Mouse (Mus musculus): Measurements from ENCODE around the gene Cadm2. TPM values are rescaled to one million over a fixed set of nuclear protein-coding genes. Genes with fewer than 3 reads are reported as not detected.

Gene Cadm2
- 100 to 1,000 TPM; 224 to 229 TPM for total RNA-seq (2021)

- peak; percentile 93 to 94 for DNase-seq
These were observed at the start of gene Cadm2 for GRCm38 (mm10) chr16:67620826-67621505. TSS of gene Cadm2 (minus strand) at chr16:67620908.

DNA sequence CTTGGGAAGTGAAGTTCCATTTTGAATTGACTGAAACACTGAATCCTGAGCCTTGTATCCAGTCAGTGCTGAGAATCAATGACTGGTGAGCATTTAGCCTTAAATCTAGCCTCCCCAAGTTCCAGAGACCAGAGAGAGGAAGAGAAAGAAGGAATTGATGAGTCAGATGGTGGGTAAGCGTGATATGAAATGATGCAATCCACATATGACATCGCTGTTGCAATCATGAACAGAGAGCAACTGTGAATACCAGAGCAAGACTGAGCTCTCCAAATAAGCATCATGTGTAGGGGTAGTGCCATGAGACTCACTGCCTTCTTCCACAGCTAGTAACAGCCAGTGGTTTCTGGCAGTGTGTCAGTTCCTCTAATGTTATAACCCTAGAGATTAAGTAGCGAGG is 26.2 kb upstream of the Cadm2 start:
- DNase-seq = no peak

GRCm38 (mm10) chr16:67643651-67644050 is 22.9 kb upstream of the Cadm2 start:
- peak; percentile 8 to 24 for DNase-seq

DNA sequence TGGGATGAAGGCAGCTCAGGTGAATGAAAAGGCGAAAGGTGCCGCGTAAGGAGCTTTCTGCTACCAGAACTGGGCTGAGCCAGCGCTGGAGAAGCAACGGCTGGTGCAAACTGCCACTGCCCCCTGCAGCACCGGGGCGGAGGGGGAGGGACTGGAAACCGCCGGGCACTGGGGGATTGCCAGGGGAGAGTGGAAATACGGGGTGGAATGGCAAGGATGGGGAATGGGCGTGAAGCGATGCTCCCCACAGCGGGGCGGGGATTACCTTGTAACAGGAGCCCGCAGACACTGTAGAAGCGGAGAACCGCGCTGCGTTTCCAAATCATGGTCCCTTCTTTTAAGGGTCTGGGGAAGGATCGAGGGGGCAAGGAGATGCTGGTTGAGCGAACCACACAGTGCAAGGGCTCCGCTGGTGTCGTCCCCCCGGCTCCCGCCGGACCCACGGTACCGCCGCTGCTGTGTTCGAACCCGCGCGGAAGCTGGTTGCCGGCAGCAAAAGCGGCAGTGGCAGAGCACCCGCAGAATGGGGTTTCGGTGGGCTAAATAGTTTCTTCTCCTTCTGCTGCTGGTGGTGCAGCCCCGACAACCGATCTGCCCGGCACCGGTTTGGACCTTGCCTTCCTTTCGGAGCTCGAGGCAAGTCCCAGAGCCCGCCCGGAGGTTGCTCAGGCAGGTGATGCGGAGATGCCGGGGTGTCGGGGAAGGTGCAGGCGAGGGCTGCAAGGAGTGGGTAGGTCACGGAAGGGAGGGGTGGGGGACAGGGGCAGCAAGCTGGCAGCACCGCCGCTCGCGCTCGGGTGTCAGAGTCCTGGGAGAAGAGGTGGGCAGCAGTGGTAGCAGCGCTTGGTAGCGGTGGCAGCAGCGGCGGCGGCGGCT is 564 bp downstream of the Cadm2 start:
- DNase-seq = peak; percentile 85 to 86

GRCm38 (mm10) chr16:67619416-67619815 is 1.3 kb downstream of the Cadm2 start:
- no peak for DNase-seq

DNA sequence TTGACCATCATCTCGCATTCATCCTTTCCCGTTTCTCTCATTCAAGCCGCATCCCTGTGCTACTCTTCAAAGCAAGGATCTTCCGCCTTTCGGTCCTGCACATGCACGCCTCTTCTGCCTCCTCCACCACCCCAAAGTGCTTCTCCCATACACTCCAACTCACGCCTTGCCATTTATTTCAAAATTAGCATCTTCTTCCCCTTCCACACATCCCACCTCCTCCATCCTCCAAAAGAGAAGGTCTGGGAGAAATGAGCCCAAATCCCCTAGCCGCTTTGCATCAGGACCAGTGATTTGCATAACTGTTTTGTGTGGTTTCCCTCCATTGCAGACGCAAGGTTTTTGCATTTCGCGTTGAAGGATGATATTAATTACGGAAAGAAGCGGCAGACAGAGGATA is 1.9 kb downstream of the Cadm2 start:
- DNase-seq = peak; percentile 31 to 42

DNA sequence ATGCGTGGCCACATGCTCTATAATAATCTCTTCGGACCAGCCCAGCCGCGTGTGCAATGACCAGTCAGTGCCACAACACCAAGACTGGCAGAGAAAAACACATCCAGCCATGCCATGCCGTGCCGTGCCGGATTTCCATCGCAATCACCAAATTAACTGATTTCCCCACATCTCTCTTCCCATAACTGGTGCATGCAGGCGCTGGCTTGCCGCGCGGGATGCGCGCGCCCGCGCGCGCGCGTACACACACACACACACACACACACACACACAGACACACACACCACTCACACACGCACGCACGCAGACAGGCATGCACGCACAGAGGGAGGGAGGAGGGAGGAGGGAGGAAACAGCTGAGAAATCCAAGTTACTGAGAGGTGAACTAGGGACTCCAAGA is 2.9 kb downstream of the Cadm2 start:
- DNase-seq = peak; percentile 67 to 71

DNA sequence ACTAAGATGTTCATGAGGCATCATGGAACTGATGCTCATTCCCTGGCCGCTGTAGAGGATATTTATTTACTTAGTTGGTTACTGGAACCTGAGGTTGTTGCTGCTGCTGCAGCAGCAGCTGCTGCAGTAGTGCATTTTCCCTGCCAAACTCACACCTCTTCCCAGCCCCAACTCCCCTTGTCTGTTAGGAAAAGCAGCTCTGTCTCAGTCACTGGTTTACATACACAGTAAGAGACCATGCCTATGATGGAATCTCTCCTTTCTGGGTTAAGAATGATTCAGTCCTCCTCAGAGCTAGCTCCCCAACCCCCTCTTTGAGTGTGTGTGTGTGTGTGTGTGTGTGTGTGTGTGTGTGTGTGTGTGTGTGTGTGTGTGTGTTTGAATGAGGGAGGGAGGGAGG is 3.5 kb downstream of the Cadm2 start:
- DNase-seq = no peak

DNA sequence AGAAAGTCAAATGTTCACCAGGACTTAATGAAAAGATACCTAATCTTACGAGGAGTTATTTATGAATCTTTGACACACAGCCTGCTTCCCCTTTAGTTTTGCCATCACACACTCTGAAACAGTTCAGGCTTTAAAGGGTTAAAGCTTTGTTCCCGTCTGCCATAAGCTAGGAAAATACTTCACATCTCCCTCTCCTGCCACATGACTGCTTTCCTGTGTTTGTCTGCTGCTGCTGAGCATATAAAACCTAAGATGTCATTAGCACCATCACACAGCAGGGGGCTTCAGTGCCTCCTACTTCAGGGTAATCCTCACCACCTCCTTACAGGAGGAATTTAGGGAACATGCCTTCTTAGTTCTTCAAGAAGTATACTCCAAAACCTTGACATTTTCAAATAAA is 6.8 kb downstream of the Cadm2 start:
- DNase-seq = no peak

- DNase-seq = no peak
These were observed 9.6 kb downstream of the Cadm2 start for GRCm38 (mm10) chr16:67610904-67611681.

- no peak for DNase-seq
These were observed 11.6 kb downstream of the Cadm2 start for GRCm38 (mm10) chr16:67609116-67609515.

DNA sequence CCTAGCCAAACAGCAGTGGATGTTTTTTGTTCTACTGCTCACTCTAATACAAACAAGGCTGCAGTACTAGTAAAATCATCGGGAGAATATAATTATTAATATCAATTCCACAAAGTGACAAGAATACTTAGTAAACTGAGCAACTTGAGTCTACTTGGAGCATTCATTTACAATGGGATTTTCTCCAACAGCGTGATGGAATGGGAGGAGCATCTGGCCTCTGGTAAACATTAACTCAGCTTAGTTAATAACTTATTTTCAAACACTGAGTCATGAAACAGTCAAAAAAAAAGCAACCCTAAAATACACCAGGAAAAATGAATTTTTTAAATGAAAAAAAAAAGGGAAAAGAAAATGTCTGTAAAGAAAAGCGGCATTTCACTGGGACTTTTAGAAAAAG is 12.2 kb downstream of the Cadm2 start:
- DNase-seq = no peak

GRCm38 (mm10) chr16:67605661-67606060 is 15.0 kb downstream of the Cadm2 start:
- DNase-seq = no peak

DNA sequence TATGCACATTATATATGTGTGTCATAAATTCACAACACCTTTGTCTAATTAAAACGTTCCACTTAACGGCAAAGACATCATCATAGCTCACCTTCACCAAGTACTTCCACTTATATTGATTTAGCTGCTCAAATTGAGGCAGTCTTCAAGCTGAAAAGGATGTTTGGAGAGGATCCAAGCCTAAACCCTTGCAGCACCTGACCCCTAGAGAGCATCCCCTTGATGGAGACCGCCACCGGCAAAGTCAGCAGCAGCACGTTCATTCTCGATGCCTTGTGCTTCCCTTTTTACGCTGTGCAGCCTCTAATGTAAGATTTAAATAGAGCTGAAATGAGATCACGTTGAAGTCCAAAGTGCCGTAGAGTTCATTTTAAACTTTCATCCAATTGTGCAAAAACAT is 20.7 kb downstream of the Cadm2 start:
- DNase-seq = no peak

GRCm38 (mm10) chr16:67598841-67599240 is 21.9 kb downstream of the Cadm2 start:
- DNase-seq = no peak

DNA sequence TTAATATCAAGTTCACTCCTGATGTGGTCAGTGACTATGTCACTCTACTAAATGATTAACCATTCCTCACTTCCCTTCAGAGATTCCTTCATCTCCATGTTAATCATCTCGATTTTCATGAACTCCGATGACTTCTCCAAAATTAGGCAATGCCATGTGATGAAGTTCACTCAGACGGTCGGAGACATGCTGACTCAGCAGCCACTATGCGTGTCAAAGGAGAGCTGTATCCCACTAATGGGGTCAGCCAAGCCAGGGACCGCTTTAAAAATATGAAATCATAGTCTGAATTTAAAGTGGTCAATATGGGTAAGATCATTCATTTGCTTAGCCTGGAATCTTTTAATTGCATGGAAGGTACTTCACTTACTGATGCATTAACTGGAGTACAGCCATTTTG is 29.7 kb downstream of the Cadm2 start:
- DNase-seq = no peak

DNA sequence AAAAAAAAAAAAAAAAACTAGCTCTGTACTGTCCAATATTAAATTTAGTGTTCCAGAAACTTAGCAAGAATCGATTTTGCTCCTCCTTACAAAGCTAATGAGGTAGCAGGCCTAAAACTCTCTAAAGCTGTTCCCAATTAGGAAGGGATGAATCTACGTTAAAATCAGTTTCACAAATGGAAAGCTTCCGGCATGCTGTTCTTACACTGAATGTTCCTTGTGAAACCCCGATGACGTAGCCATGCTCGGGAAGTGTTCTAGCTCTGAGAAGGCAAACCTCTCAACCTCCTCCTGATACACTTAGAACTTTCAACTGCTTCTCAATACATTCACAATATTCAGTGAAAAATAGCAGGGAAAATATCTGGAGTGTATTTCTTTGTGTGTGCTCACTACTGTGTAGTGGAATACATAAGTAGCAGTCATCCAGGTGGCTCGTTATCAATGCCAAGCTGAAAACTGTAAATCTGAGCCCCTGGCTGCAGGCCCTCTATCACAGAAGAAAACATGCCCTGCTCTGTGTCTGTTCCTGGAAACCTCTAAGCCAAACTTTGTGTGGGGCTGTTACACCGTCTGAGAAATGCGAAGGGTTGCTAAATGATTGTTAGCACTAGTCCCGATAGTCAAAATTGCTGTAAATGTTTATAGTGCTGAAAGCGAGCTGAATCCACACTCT is 41.7 kb downstream of the Cadm2 start:
- DNase-seq = no peak

- DNase-seq = no peak
These were observed 45.2 kb downstream of the Cadm2 start for GRCm38 (mm10) chr16:67575557-67575956.

- DNase-seq = no peak
These were observed 93.7 kb downstream of the Cadm2 start for GRCm38 (mm10) chr16:67526992-67527391.

GRCm38 (mm10) chr16:67524878-67525277 is 95.8 kb downstream of the Cadm2 start:
- DNase-seq = no peak

DNA sequence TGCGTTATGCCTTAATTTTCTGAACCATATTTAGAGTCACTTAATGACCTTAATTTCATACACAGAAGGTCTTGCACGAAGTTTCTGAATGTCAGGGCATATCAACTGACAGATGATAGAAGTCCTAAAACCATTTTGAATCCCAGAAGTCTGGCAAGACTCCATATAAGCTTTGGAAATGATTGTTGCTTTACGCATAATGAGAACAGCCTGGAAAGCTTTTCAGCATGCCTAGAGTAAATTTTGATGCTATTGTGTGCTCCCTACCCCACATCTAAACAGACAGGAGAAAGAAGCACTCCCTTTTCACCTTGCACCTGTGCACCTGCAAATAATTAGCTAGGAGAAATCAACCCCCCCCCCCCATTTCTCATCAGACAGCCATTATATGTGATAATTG is 102.4 kb downstream of the Cadm2 start:
- no peak for DNase-seq

- no peak for DNase-seq
These were observed 105.2 kb downstream of the Cadm2 start for GRCm38 (mm10) chr16:67515549-67515948.

DNA sequence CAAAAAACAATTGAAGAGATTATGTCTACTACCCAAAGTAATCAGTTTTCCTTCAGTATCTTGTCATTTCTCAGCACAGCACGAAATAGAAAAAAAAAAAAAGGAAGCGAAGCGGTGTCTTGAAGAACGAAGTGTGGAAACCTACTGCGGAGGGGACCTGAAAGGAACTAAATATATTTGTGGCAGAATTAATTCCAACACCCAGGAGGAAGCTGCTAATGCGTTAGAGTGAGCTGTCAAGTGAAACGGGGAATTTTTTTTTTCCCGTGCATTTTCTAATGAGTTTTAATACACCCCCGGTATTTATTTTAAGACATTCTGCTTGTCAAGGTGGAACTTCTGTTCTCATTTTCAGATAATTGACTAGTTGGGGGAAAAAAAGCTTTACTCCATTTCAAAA is 111.6 kb downstream of the Cadm2 start:
- no peak for DNase-seq

Data from layer of hippocampus, postnatal 36 days (tissue).